Mouse (Mus musculus) hindbrain, embryonic 15.5 days (tissue): ENCODE measurements around the gene C1ra. TPM values are rescaled to one million over a fixed set of nuclear protein-coding genes. Genes with fewer than 3 reads are reported as not detected.
A peak's percentile ranks its signal among the peaks of the same experiment; 100 is the strongest.
"Not testable (repeated sequence)": the region's sequence is repeated elsewhere in the genome, so short reads cannot be mapped to it uniquely, and the experiment has no call there.

ENCODE experiments used
- ATAC-seq: fragments of 200-750 bp; cut with Nextera tagmentation; 2 replicates; pipeline ENCODE4 v1.8.0; 2017; ENCODE audit warnings: low read depth, moderate number of reproducible peaks, moderate TSS enrichment; ENCODE audit not compliant: low FRiP score
- H3K27ac ChIP-seq: fragments of 300-500 bp; sonication (generic); replicated peaks from 2 replicates; pipeline ENCODE4 v1.5.1; 2015; ENCODE audit warnings: mild to moderate bottlenecking, inconsistent platforms
- H3K27me3 ChIP-seq: fragments of 300-500 bp; sonication (generic); 2 replicates; pipeline ENCODE4 v1.6.1; 2015; ENCODE audit warnings: control low read depth, inconsistent platforms
- H3K36me3 ChIP-seq: fragments of 300-500 bp; sonication (generic); 2 replicates; pipeline ENCODE4 v1.6.1; 2015; ENCODE audit warnings: control low read depth, inconsistent platforms
- H3K4me1 ChIP-seq: fragments of 300-500 bp; sonication (generic); replicated peaks from 2 replicates; pipeline ENCODE4 v1.6.1; 2015; ENCODE audit warnings: control low read depth, inconsistent platforms
- H3K4me2 ChIP-seq: fragments of 300-500 bp; sonication (generic); 2 replicates; pipeline ENCODE4 v1.6.1; 2015; ENCODE audit warnings: moderate library complexity, mild to moderate bottlenecking, inconsistent platforms
- H3K4me3 ChIP-seq: fragments of 300-500 bp; sonication (generic); 2 replicates; pipeline ENCODE4 v1.5.1; 2015; ENCODE audit warnings: mild to moderate bottlenecking, inconsistent platforms
- H3K9ac ChIP-seq: fragments of 300-500 bp; sonication (generic); 2 replicates; pipeline ENCODE4 v1.6.1; 2015; ENCODE audit warnings: inconsistent platforms
- H3K9me3 ChIP-seq: fragments of 300-500 bp; sonication (generic); 2 replicates; pipeline ENCODE4 v1.6.1; 2016; ENCODE audit warnings: control low read depth, inconsistent platforms
- WGBS: fragments of 180-500 bp; shearing (Covaris S2); methylation state at CpG from one replicate; pipeline ENCODE4 v1.1.7; 2015; 5-methylcytosine and 5-hydroxymethylcytosine counted together
- polyA plus RNA-seq: library from polyadenylated mRNA; unstranded; fragments of >200 nt; fragmentation: Nextera tagmentation; extraction: Ambion mirVana; gene quantifications from 2 replicates; pipeline ENCODE4 v1.2.1, GENCODE M21; 2015

C1ra gene
- polyA plus RNA-seq, result 0.35 and 0.38 TPM in 2 replicates

GRCm38 (mm10) chr6:124512355-124512836, at the start of gene C1ra:
TSS of gene C1ra (plus strand) at chr6:124512405.
- Histone ChIP-seq H3K27me3 (no peaks in the 10 kb centered on the region), H3K9ac (no peak within 1 kb of the TSS), H3K4me2 (peak within 1 kb of the TSS; percentile 43), H3K4me3 (no peak within 1 kb of the TSS), H3K36me3 (no peaks in the 10 kb centered on the region), H3K27ac (no peak within 1 kb of the TSS), H3K4me1 (no peaks in the 10 kb centered on the region), H3K9me3 (no peaks in the 10 kb centered on the region)
- 14% methylated on average over 6 of the region's 6 CpGs for WGBS
- ATAC-seq, result no peak

- peak; percentile 32 for ATAC-seq
- H3K4me1 ChIP-seq, result peaks cover 28% of the 10 kb centered on the region
- peaks cover 19% of the 10 kb centered on the region for H3K36me3 ChIP-seq
- H3K27me3 ChIP-seq, result no peaks in the 10 kb centered on the region
- H3K9ac ChIP-seq, result peak overlapping the region; percentile 81
- WGBS, result 13% methylated on average over 8 of the region's 8 CpGs
- H3K9me3 ChIP-seq, result no peaks in the 10 kb centered on the region
- H3K27ac ChIP-seq, result peak overlapping the region; percentile 93
- H3K4me3 ChIP-seq, result peak overlapping the region; percentile 60
- H3K4me2 ChIP-seq, result peak overlapping the region; percentile 81
These were observed 48.3 kb upstream of the C1ra start for GRCm38 (mm10) chr6:124463881-124464291.

GRCm38 (mm10) chr6:124464305-124465271, 47.6 kb upstream of the C1ra start, which contains the start of gene Clstn3:
TSS of gene Clstn3 (minus strand) at chr6:124464794.
- H3K9ac ChIP-seq, result peak within 1 kb of the TSS; percentile 81
- H3K36me3 ChIP-seq, result peaks cover 13% of the 10 kb centered on the region
- peaks cover 28% of the 10 kb centered on the region for H3K4me1 ChIP-seq
- no peaks in the 10 kb centered on the region for H3K27me3 ChIP-seq
- no peaks in the 10 kb centered on the region for H3K9me3 ChIP-seq
- peak; percentile 97 for ATAC-seq
- WGBS, result 4% methylated on average over 27 of the region's 27 CpGs
- H3K4me3 ChIP-seq, result peak within 1 kb of the TSS; percentile 60
- H3K27ac ChIP-seq, result peak within 1 kb of the TSS; percentile 93
- peak within 1 kb of the TSS; percentile 81 for H3K4me2 ChIP-seq

- H3K36me3 ChIP-seq, result peaks cover 10% of the 10 kb centered on the region
- H3K4me2 ChIP-seq, result peak overlapping the region; percentile 81
- peak overlapping the region; percentile 60 for H3K4me3 ChIP-seq
- H3K27ac ChIP-seq, result peak overlapping the region; percentile 93
- peak overlapping the region; percentile 81 for H3K9ac ChIP-seq
- H3K27me3 ChIP-seq, result no peaks in the 10 kb centered on the region
- peaks cover 28% of the 10 kb centered on the region for H3K4me1 ChIP-seq
- WGBS, result 37% methylated on average over 6 of the region's 6 CpGs
- H3K9me3 ChIP-seq, result no peaks in the 10 kb centered on the region
- ATAC-seq, result no peak
These were observed 46.9 kb upstream of the C1ra start for GRCm38 (mm10) chr6:124465299-124465698.

GRCm38 (mm10) chr6:124465729-124466128, 46.5 kb upstream of the C1ra start:
- Histone ChIP-seq H3K9ac (no peak overlapping the region; the same call in 1 of the 2 replicates), H3K36me3 (peaks cover 7% of the 10 kb centered on the region), H3K27ac (peak overlapping the region; percentile 93), H3K4me3 (no peak overlapping the region; the same call in 1 of the 2 replicates), H3K9me3 (no peaks in the 10 kb centered on the region), H3K4me1 (peaks cover 28% of the 10 kb centered on the region), H3K27me3 (no peaks in the 10 kb centered on the region), H3K4me2 (peak overlapping the region; percentile 81)
- 66% methylated on average over 6 of the region's 6 CpGs for WGBS
- ATAC-seq, result no peak

GRCm38 (mm10) chr6:124471121-124471520, 41.1 kb upstream of the C1ra start:
- 94% methylated on average over 3 of the region's 3 CpGs for WGBS
- Histone ChIP-seq H3K4me2 (no peak overlapping the region), H3K4me3 (no peak overlapping the region), H3K36me3 (no peaks in the 10 kb centered on the region), H3K9ac (no peak overlapping the region), H3K9me3 (no peaks in the 10 kb centered on the region), H3K27me3 (no peaks in the 10 kb centered on the region), H3K4me1 (no peaks in the 10 kb centered on the region), H3K27ac (no peak overlapping the region)
- no peak for ATAC-seq

- not testable (repeated sequence) for H3K27ac ChIP-seq, H3K9me3 ChIP-seq
These were observed 40.2 kb upstream of the C1ra start for GRCm38 (mm10) chr6:124471783-124472638.

GRCm38 (mm10) chr6:124472801-124473200, 39.4 kb upstream of the C1ra start:
- Histone ChIP-seq H3K4me1 (no peaks in the 10 kb centered on the region), H3K27me3 (no peaks in the 10 kb centered on the region), H3K9me3 (no peaks in the 10 kb centered on the region), H3K4me3 (no peak overlapping the region), H3K4me2 (no peak overlapping the region), H3K9ac (no peak overlapping the region), H3K27ac (no peak overlapping the region), H3K36me3 (no peaks in the 10 kb centered on the region)
- WGBS, result 39% methylated on average over 6 of the region's 6 CpGs
- ATAC-seq, result no peak

More at GRCm38 (mm10) chr6:124471783-124472638, 40.2 kb upstream of the C1ra start:
- not testable (repeated sequence) for H3K4me1 ChIP-seq, H3K9ac ChIP-seq, H3K27me3 ChIP-seq, H3K4me3 ChIP-seq, ATAC-seq, H3K4me2 ChIP-seq, H3K36me3 ChIP-seq
- 86% methylated on average over 6 of the region's 6 CpGs for WGBS

- H3K27me3 ChIP-seq, result no peaks in the 10 kb centered on the region
- H3K9me3 ChIP-seq, result no peaks in the 10 kb centered on the region
- no peak overlapping the region for H3K4me2 ChIP-seq
- H3K4me3 ChIP-seq, result no peak overlapping the region
- H3K36me3 ChIP-seq, result no peaks in the 10 kb centered on the region
- no peak for ATAC-seq
- no peaks in the 10 kb centered on the region for H3K4me1 ChIP-seq
- no peak overlapping the region for H3K27ac ChIP-seq
- WGBS, result 86% methylated on average over 11 of the region's 11 CpGs
- H3K9ac ChIP-seq, result no peak overlapping the region
These were observed 37.6 kb upstream of the C1ra start for GRCm38 (mm10) chr6:124474621-124475020.

GRCm38 (mm10) chr6:124475335-124476075, 36.7 kb upstream of the C1ra start:
- not testable (repeated sequence) for H3K9me3 ChIP-seq, H3K27me3 ChIP-seq, H3K36me3 ChIP-seq, H3K4me1 ChIP-seq, H3K4me2 ChIP-seq, ATAC-seq, H3K4me3 ChIP-seq, H3K27ac ChIP-seq, H3K9ac ChIP-seq
- 95% methylated on average over 8 of the region's 11 CpGs for WGBS

- Histone ChIP-seq H3K4me1 (no peaks in the 10 kb centered on the region), H3K4me3 (no peak overlapping the region), H3K36me3 (no peaks in the 10 kb centered on the region), H3K9me3 (no peaks in the 10 kb centered on the region), H3K9ac (no peak overlapping the region), H3K27me3 (no peaks in the 10 kb centered on the region), H3K27ac (no peak overlapping the region), H3K4me2 (no peak overlapping the region)
- ATAC-seq, result no peak
- 57% methylated on average over 7 of the region's 7 CpGs for WGBS
These were observed 36.0 kb upstream of the C1ra start for GRCm38 (mm10) chr6:124476216-124476615.
